Mouse (Mus musculus): ENCODE measurements around the gene Svs3b. TPM values are rescaled to one million over a fixed set of nuclear protein-coding genes. Genes with fewer than 3 reads are reported as not detected.
"Not testable (repeated sequence)": the region's sequence is repeated elsewhere in the genome, so short reads cannot be mapped to it uniquely, and the experiment has no call there.

Svs3b gene
- not detected in 2 replicates for polyA plus RNA-seq (2016; fragmentation: Nextera tagmentation; extraction: Ambion mirVana)

GRCm38 (mm10) chr2:164256540-164256939 is at the start of gene Svs3b:
Gene Svs3b, minus strand, starts transcription at chr2:164256640.
- not testable (repeated sequence) for H3K4me1 ChIP-seq (replicated peaks); H3K27me3 ChIP-seq (replicated peaks); H3K9ac ChIP-seq; H3K9me3 ChIP-seq (replicated peaks); ATAC-seq (ENCODE audit: insufficient number of reproducible peaks, low FRiP score); H3K27ac ChIP-seq (ENCODE audit: poor library complexity, severe bottlenecking); H3K4me2 ChIP-seq; H3K36me3 ChIP-seq; H3K4me3 ChIP-seq
- WGBS: 50% methylated on average over 1 of the region's 1 CpGs

DNA sequence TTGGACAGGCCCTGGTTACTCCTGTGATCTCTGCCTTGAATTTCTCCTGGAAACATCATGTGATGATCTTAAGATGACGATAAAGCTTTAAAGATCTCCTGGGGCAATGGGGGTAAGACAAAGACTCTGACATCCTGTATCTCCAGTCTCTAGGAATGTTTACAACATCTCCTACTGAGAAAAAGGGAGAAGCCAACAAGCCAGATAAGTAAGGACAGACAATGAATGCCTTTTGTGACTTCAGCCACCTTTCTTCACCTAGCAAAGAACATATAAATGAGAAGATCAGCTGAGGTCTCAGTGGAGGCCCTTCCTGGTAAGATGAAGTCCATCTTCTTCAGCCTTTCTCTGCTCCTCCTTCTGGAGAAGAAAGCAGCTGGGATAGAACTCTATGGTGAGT is 32.5 kb upstream of the Svs3b start, which contains the start of gene Svs3a:
Gene Svs3a (plus strand): TSS at position 301 of the 400 bp plus-strand sequence.
- H3K4me2 ChIP-seq; ATAC-seq (ENCODE audit: insufficient number of reproducible peaks, low FRiP score); H3K27ac ChIP-seq (ENCODE audit: poor library complexity, severe bottlenecking); H3K9ac ChIP-seq; H3K4me3 ChIP-seq; H3K36me3 ChIP-seq; H3K4me1 ChIP-seq (replicated peaks); H3K9me3 ChIP-seq (replicated peaks); H3K27me3 ChIP-seq (replicated peaks): not testable (repeated sequence)
- WGBS: 66% methylated on average over 1 of the region's 1 CpGs

DNA sequence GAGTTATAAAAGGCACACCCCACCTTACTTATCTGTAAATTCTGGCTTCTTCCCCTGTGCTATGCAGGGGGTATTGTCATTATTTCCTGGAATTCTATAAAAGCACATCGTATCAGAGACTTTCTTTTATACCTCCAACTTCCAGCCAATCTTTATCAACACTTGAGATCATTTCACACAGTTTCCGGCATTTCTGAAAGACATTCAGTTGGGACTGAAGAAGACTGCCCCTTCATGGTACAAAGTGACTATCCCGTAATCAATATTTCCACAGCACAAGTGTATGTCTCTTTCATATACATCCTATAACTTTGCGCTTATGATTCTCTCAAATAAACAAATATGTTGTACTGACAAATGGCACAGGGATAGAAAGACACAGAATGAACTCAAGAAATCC is 21.9 kb upstream of the Svs3b start, which contains the start of gene Svs4:
Gene Svs4 (minus strand): TSS at position 101 of the 400 bp plus-strand sequence.
- 88% methylated on average over 4 of the region's 4 CpGs for WGBS
- no peaks in the 10 kb centered on the region for H3K4me1 ChIP-seq (replicated peaks)
- no peak within 1 kb of the TSS for H3K4me3 ChIP-seq
- H3K9me3 ChIP-seq (replicated peaks): no peaks in the 10 kb centered on the region
- H3K4me2 ChIP-seq: no peak within 1 kb of the TSS
- no peak within 1 kb of the TSS for H3K27ac ChIP-seq (ENCODE audit: poor library complexity, severe bottlenecking)
- no peak within 1 kb of the TSS for H3K9ac ChIP-seq
- ATAC-seq (ENCODE audit: insufficient number of reproducible peaks, low FRiP score): no peak
- H3K36me3 ChIP-seq: no peaks in the 10 kb centered on the region
- no peaks in the 10 kb centered on the region for H3K27me3 ChIP-seq (replicated peaks)

- Histone ChIP-seq H3K9me3 (replicated peaks) (no peaks in the 10 kb centered on the region), H3K36me3 (no peaks in the 10 kb centered on the region), H3K9ac (no peak within 1 kb of the TSS), H3K4me3 (no peak within 1 kb of the TSS), H3K4me1 (replicated peaks) (0 out of 2 replicates have a peak, but pooled peaks cover 6% of the 10 kb centered on the region), H3K27ac (ENCODE audit: poor library complexity, severe bottlenecking) (no peak within 1 kb of the TSS), H3K27me3 (replicated peaks) (no peaks in the 10 kb centered on the region), H3K4me2 (no peak within 1 kb of the TSS)
- WGBS: 82% methylated on average over 3 of the region's 3 CpGs
- no peak for ATAC-seq (ENCODE audit: insufficient number of reproducible peaks, low FRiP score)
Measured at GRCm38 (mm10) chr2:164238366-164238765, 18.1 kb downstream of the Svs3b start, which contains the start of gene Svs2. Gene Svs2, minus strand, starts transcription at chr2:164238466.

DNA sequence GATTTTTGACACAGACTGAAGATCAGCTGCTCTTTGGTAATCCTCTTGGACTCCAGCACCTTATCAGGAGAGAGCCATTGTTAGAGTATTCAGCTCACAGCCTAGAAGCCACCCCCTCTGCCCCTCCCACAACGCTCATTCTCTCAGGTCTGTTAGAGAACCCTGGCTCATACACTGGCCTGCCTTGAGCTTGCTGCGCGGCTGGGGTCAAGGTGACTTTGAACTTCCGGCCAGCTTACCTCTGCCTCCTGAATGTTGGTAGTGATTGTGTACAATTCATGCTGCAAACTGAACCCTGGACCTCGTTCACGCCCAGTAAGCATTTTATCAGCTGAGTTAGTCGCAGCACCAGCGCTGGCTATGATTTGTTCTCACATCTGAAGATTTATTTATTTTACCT is 23.8 kb downstream of the Svs3b start:
- H3K4me2 ChIP-seq: no peak overlapping the region
- H3K36me3 ChIP-seq: no peaks in the 10 kb centered on the region
- no peak for ATAC-seq (ENCODE audit: insufficient number of reproducible peaks, low FRiP score)
- H3K27me3 ChIP-seq (replicated peaks): no peaks in the 10 kb centered on the region
- WGBS: 82% methylated on average over 8 of the region's 8 CpGs
- H3K9ac ChIP-seq: no peak overlapping the region
- no peak overlapping the region for H3K4me3 ChIP-seq
- H3K4me1 ChIP-seq (replicated peaks): no peaks in the 10 kb centered on the region
- no peak overlapping the region for H3K27ac ChIP-seq (ENCODE audit: poor library complexity, severe bottlenecking)
- no peaks in the 10 kb centered on the region for H3K9me3 ChIP-seq (replicated peaks)

- Histone ChIP-seq H3K27ac (ENCODE audit: poor library complexity, severe bottlenecking) (no peak overlapping the region), H3K9ac (no peak overlapping the region), H3K9me3 (replicated peaks) (no peaks in the 10 kb centered on the region), H3K4me2 (no peak overlapping the region), H3K4me3 (no peak overlapping the region), H3K27me3 (replicated peaks) (no peaks in the 10 kb centered on the region), H3K4me1 (replicated peaks) (no peaks in the 10 kb centered on the region), H3K36me3 (no peaks in the 10 kb centered on the region)
- WGBS: 72% methylated on average over 8 of the region's 8 CpGs
- no peak for ATAC-seq (ENCODE audit: insufficient number of reproducible peaks, low FRiP score)
Measured at GRCm38 (mm10) chr2:164228361-164229070, 27.9 kb downstream of the Svs3b start.

GRCm38 (mm10) chr2:164221522-164221921 is 34.9 kb downstream of the Svs3b start, which contains the start of gene Wfdc15b:
Gene Wfdc15b, minus strand, starts transcription at chr2:164221660.
- Histone ChIP-seq H3K27ac (ENCODE audit: poor library complexity, severe bottlenecking) (no peak within 1 kb of the TSS), H3K9ac (no peak within 1 kb of the TSS), H3K4me1 (replicated peaks) (no peaks in the 10 kb centered on the region), H3K4me3 (no peak within 1 kb of the TSS), H3K4me2 (no peak within 1 kb of the TSS), H3K36me3 (no peaks in the 10 kb centered on the region), H3K9me3 (replicated peaks) (no peaks in the 10 kb centered on the region), H3K27me3 (replicated peaks) (no peaks in the 10 kb centered on the region)
- 76% methylated on average over 11 of the region's 11 CpGs for WGBS
- no peak for ATAC-seq (ENCODE audit: insufficient number of reproducible peaks, low FRiP score)

DNA sequence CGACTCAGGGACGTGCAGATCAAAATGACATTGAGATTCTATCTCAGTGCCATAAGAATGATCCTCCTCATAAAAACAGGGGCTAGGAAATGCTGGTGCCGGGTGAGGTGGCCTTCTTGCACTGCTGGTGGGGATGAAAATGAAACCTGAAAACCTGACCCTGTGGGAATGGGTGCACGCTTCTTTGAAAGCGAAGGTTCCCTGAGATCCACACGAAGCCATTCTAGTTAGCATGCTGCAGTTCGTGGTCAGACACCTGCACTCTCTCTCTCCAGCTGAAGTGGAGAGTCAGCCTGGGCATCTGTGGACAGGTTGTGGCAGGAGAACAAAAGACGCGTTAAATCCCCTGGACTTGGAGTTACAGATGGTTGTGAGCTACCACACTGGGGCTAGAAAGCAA is 37.1 kb downstream of the Svs3b start:
- no peak overlapping the region for H3K4me2 ChIP-seq
- no peak overlapping the region for H3K4me3 ChIP-seq
- WGBS: 77% methylated on average over 9 of the region's 9 CpGs
- no peaks in the 10 kb centered on the region for H3K9me3 ChIP-seq (replicated peaks)
- ATAC-seq (ENCODE audit: insufficient number of reproducible peaks, low FRiP score): no peak
- no peaks in the 10 kb centered on the region for H3K4me1 ChIP-seq (replicated peaks)
- no peak overlapping the region for H3K27ac ChIP-seq (ENCODE audit: poor library complexity, severe bottlenecking)
- H3K9ac ChIP-seq: no peak overlapping the region
- H3K36me3 ChIP-seq: no peaks in the 10 kb centered on the region
- H3K27me3 ChIP-seq (replicated peaks): no peaks in the 10 kb centered on the region

DNA sequence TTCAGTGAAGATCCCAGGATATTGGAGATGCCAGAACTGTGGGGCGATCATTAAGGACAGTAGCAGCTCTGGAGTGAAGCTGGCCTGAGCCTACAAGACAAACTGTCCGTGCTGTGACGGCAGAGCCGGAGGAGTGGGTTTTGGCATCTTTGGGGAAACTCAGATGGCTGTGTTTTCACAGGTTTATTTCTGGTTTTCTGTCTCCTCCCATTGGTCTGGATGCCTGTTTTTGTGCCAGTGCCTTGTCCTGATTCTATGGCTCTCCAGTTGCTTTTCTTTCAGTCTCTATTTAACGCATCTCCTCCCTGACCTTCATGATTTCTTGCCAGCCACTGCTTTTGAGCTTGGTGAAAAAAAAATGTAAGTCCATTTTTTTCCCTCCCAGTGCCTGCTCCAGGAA is 43.7 kb downstream of the Svs3b start:
- Histone ChIP-seq H3K36me3 (no peaks in the 10 kb centered on the region), H3K4me2 (no peak overlapping the region), H3K4me1 (replicated peaks) (no peaks in the 10 kb centered on the region), H3K27ac (ENCODE audit: poor library complexity, severe bottlenecking) (no peak overlapping the region), H3K9ac (no peak overlapping the region), H3K27me3 (replicated peaks) (no peaks in the 10 kb centered on the region), H3K9me3 (replicated peaks) (peaks cover 5% of the 10 kb centered on the region; the same call in 1 of the 2 replicates), H3K4me3 (no peak overlapping the region)
- 75% methylated on average over 5 of the region's 5 CpGs for WGBS
- ATAC-seq (ENCODE audit: insufficient number of reproducible peaks, low FRiP score): no peak

DNA sequence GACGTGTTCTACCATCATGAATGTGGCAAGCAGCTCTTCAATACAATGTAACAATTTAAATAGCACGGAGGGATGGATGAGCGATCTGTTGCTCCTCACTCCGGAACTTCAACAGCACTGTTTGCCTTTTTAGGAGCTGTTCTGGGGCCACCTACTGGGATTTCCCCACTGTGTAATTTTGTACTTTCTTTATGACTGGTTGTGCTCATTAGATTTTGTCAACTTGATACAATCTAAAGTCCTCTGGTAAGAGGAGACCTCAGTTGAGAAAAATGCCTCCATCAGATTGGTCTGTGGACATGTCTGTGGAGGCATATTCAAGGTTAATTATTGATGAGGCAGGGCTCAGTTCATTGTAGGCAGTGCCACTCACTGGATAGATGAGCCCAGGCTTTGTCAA is 45.5 kb downstream of the Svs3b start:
- Histone ChIP-seq H3K4me3 (no peak overlapping the region), H3K27ac (ENCODE audit: poor library complexity, severe bottlenecking) (no peak overlapping the region), H3K9ac (no peak overlapping the region), H3K4me1 (replicated peaks) (no peaks in the 10 kb centered on the region), H3K36me3 (no peaks in the 10 kb centered on the region), H3K27me3 (replicated peaks) (no peaks in the 10 kb centered on the region), H3K4me2 (no peak overlapping the region), H3K9me3 (replicated peaks) (peaks cover 5% of the 10 kb centered on the region; the same call in 1 of the 2 replicates)
- no peak for ATAC-seq (ENCODE audit: insufficient number of reproducible peaks, low FRiP score)
- WGBS: 90% methylated on average over 4 of the region's 4 CpGs

- Histone ChIP-seq H3K4me3 (no peak overlapping the region), H3K27me3 (replicated peaks) (no peaks in the 10 kb centered on the region), H3K9ac (no peak overlapping the region), H3K9me3 (replicated peaks) (peaks cover 5% of the 10 kb centered on the region; the same call in 1 of the 2 replicates), H3K4me1 (replicated peaks) (no peaks in the 10 kb centered on the region), H3K36me3 (no peaks in the 10 kb centered on the region), H3K27ac (ENCODE audit: poor library complexity, severe bottlenecking) (no peak overlapping the region), H3K4me2 (no peak overlapping the region)
- 61% methylated on average over 4 of the region's 4 CpGs for WGBS
- no peak for ATAC-seq (ENCODE audit: insufficient number of reproducible peaks, low FRiP score)
Measured at GRCm38 (mm10) chr2:164206676-164207075, 49.8 kb downstream of the Svs3b start.

DNA sequence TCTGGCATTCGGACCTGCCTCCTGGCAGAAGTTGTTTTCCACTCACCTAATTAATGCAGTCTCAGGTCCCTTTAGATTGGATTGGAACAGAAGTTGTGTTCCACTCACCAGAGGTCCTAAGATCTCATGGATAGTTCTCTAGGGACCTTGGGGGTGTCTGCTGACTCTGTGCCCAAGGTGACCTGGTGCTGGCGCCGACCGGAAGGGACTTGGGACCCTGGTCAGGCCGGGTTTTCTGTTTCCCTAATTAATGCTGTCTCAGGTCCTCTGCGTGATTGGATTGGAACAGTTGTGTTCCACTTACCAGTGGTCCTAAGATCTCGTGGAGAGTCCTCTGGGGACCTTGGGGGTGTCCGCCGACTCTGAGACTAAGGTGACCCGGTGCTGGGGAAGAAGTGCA is 50.4 kb downstream of the Svs3b start:
- not testable (repeated sequence) for ATAC-seq (ENCODE audit: insufficient number of reproducible peaks, low FRiP score); H3K4me2 ChIP-seq; H3K27ac ChIP-seq (ENCODE audit: poor library complexity, severe bottlenecking); H3K9me3 ChIP-seq (replicated peaks); H3K4me1 ChIP-seq (replicated peaks); H3K27me3 ChIP-seq (replicated peaks); H3K4me3 ChIP-seq; H3K9ac ChIP-seq; H3K36me3 ChIP-seq
- 88% methylated on average over 10 of the region's 10 CpGs for WGBS

Measured in heart, embryonic 12.5 days (tissue).